Mouse (Mus musculus): ENCODE results near the gene Tmem238l.

Tmem238l gene

GRCm38 (mm10) chr11:66981336-66982115, 25.1 kb downstream of the Tmem238l start:
- peak; percentile 38 to 45 for DNase-seq

DNA sequence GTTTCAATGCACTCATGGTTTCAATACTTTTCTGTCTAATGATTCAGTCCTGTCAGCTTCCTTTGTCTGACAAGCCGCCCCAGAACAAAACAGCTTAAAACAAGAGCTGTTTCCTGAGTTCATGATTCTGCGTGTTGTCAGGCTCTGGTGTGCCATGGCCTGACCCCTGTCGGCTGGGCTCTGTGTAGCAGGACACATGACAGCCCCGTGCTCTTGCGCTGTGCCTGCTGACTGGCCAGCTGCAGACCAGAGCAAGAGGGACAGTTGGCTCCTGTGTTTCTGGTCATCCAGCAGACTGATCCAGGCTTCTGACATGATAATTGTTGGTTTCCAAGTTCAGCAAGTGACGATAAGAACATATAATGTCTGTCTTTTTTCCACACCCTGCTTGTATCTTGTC, 26.4 kb downstream of the Tmem238l start:
- peak; percentile 42 to 69 for DNase-seq

DNA sequence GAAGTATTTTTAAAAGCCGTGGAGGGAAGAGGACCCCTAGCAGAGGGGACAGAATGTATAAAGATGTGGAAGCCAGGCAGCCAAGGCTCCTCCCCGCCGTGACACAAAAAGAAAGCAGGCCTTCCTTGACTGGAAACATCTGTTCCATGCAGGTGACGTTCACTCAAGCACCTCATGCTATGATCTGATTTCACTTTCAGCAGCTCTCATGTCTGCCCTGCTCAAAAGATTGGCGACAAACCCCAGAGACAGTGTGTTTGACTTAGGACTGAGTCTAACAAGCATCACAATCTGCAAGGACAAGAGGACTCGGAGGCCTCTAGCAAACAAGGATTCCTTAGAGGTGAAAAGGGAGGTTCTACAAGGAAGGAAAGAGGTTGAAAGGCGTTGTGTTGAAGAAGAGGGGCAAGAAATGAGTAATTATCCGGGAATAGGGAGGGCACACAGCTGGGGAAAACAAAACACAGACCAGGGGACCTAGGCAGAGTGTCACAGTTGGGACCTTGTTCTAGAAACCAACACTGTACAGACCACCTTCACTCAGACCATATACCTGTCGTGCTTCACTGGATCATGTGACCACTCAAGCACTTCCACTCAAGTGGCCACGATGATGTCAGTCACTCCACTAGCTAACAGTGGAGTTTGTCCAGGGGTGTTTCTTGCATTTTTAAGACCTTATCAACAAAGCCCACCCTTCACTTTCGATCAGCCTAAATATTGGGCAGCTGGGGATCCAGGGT, 27.2 kb downstream of the Tmem238l start:
- DNase-seq: no peak

DNA sequence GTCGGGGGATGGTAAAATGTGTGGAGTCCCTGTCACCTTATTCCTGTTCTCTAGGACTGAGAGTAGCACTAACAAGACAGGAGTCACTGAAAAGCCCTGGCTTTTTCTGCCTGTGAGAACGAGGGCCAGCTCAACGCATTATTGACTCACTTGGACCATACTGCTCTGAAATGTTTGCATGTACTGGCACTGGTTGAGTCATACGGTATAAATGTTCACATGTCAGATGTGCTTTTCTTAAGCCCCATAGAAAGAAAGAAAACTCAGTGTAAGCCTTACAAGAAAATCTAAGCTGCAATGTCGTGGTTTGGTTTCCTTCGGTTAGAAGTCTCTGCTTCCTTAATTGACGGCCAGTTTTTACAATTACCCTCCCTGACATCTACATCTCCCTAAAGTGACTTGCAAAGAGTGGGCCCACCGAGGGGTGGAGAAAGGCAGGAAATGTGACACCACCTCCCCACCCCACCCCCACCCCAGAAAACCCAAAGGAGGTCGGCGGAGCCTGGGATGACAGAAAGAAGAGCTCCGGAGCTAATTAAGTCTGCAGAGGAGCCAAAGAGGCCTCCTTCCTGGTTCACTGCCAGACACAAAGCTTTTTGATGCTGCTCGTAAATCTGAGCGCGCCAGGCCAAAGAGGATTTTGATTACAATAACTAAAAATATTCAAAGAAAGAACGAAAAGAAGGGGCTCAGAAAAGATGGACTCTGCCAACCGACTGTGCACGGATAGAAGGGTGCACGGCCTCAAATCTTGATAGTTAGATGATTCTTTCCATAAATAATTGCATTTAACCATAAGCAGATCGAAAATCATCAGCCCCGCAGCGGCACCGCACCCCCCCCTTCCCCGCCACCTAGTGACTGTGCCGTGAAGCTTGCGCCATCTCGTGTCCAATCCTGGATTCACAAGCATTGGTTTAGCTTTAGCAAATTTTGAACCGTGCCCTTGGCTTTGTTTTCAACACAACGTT, 28.0 kb downstream of the Tmem238l start:
- DNase-seq: peak; percentile 89 to 91

- DNase-seq: no peak
These were observed 28.8 kb downstream of the Tmem238l start for GRCm38 (mm10) chr11:66985136-66985702.

DNA sequence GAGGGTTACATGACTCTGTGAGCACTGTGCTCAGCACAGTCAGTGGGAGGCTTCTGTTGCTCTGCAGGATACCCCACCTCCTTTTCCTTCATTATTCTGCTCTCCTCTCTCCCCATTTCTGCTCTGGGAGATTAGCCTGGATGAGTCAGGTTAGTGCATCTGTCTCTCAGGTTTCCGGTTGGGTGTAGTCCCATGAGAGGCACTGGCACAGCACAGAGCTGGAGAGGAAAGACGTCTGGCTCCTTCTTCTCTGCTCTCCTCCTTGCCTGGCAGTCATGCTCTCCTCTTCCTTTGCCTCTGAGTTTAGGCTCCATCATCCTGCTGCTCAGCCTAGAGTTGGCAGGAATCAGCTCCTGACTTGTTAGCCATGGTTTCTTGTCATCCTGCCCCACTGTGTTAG, 35.7 kb downstream of the Tmem238l start:
- DNase-seq: no peak

GRCm38 (mm10) chr11:66993674-66994073, 37.2 kb downstream of the Tmem238l start:
- peak; percentile 52 to 66 for DNase-seq

DNA sequence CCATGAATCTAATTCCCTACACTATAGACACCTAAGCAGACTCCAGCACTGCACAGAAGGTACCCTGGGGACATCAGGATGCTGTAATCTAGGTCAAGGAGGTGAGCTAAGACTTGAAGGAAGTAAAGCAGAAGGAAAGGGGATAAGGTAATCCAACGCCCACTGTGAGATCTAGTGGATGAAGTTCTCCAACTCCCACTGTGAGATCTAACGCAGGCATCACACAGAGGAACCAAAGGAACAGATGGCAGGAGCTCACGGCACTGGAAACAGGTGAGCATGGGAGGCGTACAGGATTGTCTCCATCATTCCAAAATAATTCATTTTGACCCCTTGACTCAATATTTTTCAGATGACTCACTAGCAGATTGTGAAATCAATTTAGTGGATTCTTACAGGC, 40.0 kb downstream of the Tmem238l start:
- DNase-seq: peak in 1 of 2 experiments; percentile 57

- DNase-seq: peak; percentile 71 to 76
These were observed 42.3 kb downstream of the Tmem238l start for GRCm38 (mm10) chr11:66998467-66999403.

DNA sequence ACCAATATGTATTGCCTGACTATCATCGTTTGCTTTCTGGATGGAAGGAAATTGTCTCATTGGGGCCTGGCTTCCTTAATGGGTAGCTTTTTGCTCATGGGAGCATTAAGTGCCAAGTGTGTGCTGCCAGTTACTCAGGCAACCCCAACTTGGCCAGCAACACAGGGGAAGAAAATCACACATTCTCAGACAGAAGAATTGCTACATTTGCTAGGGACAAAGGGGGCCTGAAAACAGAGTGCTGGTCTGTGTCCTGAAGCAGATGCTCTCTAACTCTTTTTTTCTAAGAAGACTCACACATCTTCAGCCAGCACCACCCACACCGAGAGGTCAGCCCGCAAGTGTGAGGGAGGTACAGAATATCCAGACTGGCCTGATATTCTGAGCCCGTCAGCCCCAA, 44.2 kb downstream of the Tmem238l start:
- DNase-seq: no peak

DNA sequence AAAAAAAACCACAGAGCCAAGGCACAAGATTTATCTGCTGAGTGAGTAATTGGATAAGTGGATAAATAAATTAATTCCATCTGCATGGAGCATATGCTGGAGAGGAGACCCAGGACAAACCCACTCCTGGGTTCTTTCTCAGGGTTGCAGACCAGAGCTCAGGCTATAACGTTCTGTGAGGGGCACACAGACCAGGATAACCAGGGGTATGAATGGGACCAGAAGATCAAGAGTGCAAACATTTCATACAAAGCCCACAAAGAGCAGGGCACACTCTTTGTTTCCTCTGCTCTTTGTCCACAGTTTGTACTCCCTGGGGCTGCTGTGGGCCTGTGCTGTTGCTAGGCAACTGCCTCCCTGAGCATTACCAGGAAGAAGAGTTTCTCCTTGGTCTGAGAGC, 45.3 kb downstream of the Tmem238l start:
- no peak for DNase-seq

GRCm38 (mm10) chr11:67002911-67003310, 46.5 kb downstream of the Tmem238l start:
- peak; percentile 55 to 69 for DNase-seq

DNA sequence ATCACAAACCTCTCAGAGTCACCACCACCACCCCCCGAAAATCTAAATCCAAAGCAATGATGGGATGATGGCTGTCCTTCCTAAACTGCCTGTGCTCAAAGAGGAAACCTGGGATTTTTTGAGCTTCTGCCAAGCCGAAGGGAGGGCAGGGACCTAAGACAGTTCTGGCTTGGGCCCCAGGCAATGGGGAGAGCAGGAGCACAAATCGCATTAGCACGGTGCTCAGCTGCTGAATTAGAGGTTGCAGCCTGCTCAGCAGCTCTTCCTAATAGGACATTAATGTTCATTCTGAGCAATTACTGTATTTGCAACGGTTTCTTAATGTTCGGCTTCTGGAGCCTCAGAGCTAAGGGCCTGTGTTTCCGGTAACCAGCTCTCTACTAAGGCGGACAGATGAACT, 51.5 kb downstream of the Tmem238l start:
- peak; percentile 60 to 69 for DNase-seq

- no peak for DNase-seq
These were observed 52.1 kb downstream of the Tmem238l start for GRCm38 (mm10) chr11:67008528-67008927.

- peak; percentile 32 to 40 for DNase-seq
These were observed 54.0 kb downstream of the Tmem238l start for GRCm38 (mm10) chr11:67010430-67010829.

DNA sequence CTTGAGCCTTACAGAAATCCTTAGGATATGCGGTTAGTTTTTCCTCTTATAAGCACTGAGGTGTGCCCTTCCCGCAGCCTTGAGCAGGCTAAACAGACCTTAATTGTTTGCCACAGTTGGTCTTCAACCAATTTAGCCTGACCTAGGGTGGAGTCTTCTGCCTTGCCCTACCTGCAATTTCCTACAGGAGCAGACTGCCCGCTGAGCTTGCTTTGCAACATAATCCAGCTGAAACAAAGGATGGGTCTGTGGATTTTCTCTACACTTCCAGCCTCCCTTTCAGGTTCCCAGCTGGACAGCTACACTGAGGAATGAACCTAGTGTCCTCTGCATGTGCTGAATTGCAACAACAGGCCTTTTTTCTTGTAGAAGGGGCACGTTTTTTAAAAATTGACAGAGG, 55.2 kb downstream of the Tmem238l start:
- DNase-seq: no peak

Data from cerebellum, postnatal 14 days (tissue).